Mouse (Mus musculus) testis, postnatal 14 days (tissue): ENCODE data around the gene Trappc12.
"Not testable (repeated sequence)": the region's sequence is repeated elsewhere in the genome, so short reads cannot be mapped to it uniquely, and the experiment has no call there.

Experiments
- DNase-seq: peaks from one replicate; pipeline ENCODE4 v3.0.0; 2021; ENCODE audit warnings: low spot score

The Trappc12 gene

DNA sequence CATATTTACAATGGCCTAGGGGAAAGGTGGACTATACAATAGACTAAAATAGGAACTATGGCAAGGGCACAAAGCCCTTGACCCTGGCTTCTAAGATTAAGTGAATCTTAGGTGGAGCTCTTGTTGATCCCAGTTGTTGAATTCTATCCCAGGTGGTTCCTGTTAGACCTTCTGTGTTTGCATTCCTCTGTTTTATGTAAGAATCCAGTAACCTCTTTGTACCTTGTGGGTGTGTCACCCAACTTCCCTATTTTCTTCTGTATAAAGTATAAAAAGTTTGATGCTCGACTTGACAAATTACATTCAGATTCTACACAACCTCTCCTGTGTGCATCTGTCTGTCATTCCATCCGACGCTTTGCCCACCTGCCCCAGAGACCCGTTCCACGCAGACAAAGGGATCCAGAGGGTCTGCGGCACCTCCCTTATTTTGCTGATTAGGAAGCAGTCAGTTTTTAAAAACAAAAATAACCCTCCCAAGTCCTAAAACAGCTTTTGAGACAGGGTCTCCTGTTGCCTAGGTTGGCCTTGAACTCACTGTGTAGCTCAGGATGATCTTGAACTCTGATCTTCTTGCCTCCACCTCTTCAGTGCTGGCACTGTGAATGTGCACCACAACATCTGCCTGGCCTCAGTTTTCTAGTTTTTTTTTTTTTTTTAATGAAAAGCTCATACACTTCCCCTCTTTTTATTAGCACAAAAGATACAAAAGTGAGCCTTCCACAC is 16.6 kb downstream of the Trappc12 start:
- not testable (repeated sequence) for DNase-seq

DNA sequence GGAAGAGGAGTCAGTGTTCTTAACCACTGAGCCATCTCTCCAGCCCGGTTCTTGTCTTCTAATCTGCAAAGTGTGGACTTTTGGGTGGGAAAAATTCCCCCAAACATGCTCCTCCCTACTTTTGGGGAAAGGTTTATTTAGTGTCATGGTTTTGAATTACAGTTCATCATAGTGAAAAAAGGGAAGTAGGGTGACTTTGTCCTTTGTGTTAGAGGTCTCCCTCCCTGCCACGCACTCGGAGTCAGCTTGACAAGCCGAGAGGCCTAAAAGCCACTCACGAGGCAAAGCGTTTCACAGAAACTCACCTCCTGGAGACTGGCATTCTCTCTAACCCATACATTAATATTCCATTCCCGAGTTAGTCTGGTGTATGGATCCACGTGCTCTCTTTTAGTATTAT is 17.6 kb downstream of the Trappc12 start:
- no peak for DNase-seq

DNA sequence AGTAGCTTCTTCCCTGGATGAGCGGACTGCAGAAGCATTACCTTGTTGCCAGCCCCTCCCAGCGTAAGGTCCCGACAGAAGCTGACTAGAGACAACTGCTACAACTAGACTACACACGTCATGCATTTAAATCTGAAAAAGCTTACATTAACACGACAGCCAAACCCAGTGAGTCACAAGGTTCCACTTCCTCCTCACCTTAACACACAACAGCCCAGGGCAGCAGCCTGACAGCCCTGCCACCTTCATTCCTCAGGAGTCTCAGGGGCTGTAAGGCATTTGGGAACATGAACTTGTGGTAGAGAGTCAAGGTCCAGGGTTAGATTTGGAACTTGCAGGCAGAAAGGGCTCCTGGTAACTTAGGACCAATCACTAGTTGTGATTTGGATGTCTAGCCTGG is 23.2 kb downstream of the Trappc12 start:
- no peak for DNase-seq

GRCm38 (mm10) chr12:28726204-28726603 is 24.1 kb downstream of the Trappc12 start:
- DNase-seq, result no peak

GRCm38 (mm10) chr12:28724366-28724765 is 25.9 kb downstream of the Trappc12 start:
- no peak for DNase-seq

DNA sequence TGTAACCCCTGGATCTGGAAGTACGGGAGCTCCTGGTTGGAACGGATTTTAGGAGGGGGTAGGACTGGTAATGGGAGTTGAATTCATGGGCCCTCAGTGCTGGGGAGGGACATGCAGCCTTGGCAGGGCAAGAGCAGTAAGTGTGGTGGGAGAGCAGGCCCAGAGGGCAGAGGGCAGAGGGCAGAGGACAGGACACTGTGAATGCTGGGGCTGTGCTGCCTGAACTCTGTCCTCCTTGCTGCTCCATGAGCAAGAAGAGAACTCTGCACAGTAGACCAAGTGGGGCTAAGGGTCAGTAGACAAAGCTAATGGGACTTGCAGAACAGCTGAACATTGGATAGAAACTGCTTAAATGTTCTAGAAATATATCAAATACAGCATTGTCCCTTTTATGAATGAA is 32.2 kb downstream of the Trappc12 start:
- no peak for DNase-seq

GRCm38 (mm10) chr12:28717066-28717465 is 33.2 kb downstream of the Trappc12 start:
- no peak for DNase-seq

- no peak for DNase-seq
Observed at GRCm38 (mm10) chr12:28714822-28715632, 35.2 kb downstream of the Trappc12 start.

DNA sequence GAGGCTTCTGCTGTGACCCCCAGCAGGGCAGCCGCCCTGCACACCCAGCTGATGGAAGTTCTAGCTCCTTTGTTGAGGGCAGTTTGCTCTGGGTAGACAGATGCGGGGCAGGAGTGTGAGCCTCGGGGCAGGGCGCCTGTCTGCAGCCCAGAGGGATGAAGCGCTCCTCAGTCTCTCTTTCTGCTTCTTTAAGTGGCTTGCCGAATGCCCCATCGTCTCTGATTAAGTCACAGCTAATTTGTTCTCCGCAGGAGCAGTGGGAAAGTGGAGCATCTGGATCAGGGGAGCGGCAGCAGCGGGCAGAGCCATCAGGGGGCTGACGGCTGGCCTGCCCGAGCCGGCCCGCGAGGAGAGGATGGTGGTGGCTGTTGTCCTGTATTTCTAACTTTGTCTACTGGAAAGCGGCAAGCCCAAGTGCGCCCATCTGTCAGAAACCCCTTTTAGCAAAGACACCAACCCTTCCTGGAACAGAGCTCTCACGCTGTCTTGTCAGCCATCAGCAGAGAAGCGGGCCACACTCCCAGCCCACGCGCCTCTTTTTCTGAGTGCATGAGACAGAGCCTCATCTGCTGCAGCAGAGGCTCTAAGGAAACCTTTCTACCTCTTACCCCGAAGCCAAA is 39.6 kb downstream of the Trappc12 start:
- no peak for DNase-seq

- no peak for DNase-seq
Observed at GRCm38 (mm10) chr12:28708154-28708553, 42.1 kb downstream of the Trappc12 start.

- DNase-seq, result no peak
Observed at GRCm38 (mm10) chr12:28705204-28705603, 45.1 kb downstream of the Trappc12 start.

- no peak for DNase-seq
Observed at GRCm38 (mm10) chr12:28704381-28704780, 45.9 kb downstream of the Trappc12 start.

DNA sequence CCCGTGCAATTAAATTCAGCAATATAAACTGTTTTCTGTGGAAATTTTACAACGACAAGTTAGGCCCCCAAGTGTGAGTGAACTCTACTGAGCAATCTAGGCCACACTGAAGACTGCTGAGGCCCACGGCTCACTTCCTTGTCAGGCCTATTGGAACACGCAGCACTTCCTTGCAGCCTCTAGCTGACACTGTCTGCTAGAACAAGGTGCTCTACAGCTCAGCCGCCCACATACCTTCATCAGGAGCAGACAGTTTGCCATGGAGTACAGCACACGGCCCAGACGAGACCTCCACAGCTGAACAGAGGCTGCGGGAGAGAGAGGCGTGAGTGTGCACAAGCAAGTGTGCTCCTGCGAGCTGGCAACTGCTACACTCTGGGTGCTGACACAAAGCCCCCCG is 49.0 kb downstream of the Trappc12 start:
- DNase-seq, result no peak

DNA sequence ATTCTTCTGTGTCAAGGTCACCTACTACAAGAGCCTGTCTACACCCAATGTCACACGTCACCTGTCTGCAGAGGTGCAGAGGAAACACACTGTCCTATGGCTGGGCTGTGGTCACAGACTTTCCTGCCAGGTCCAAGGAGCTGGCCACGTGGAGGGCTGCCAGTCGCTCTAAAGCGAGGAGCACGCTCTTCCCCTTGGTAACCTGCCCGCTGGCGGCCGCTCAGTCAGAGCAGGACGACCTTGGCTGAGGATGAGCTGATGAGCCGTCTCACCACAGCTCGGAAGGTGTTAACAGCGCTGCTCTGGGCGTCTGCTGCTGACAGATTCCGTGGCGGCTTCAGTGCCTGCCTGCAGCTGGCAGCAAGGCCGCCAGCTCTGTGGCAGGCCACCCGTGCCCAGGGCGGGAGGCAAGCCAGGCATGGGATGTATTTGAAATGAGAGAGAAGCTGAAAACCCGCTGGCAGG is 49.7 kb downstream of the Trappc12 start:
- peak; percentile 61 for DNase-seq

DNA sequence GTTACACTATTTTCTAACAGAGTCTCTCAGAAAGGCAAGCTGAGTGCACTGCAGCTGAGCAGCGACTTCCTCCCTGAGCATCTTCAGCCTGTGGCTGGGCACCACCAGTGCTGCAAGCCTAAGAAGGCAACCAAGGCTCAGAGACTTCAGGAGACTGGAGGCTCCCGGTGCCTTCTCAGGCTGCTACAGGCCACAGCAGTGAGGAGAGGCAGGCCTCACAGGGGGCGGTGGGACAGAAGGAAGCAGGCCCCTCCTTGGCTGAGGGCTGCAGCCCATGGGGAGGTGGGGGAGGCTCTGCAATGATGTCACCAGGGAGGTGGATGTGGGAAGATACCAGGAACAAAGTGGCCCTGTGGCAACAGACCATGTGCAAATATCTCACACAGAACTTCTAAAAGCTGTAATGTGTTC is 50.2 kb downstream of the Trappc12 start:
- DNase-seq, result no peak

DNA sequence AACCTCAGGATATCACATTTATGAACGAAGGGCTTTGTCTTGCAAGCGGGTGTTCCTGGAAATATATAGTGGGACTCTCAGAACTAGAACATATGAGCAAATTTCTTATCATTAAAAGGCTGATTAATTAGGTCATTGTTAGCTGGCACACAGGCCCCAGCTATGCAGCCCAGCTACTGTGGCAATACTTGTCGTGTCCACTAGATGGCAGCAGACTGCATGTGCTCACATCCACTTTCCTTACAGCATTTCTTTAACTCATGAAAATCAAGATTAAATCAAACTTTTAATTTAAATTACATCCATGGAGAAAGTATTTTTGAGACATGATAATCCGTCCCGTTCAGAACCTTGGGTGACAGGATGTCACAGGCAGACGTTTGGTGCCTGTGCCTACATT is 50.6 kb downstream of the Trappc12 start:
- peak; percentile 40 for DNase-seq

DNA sequence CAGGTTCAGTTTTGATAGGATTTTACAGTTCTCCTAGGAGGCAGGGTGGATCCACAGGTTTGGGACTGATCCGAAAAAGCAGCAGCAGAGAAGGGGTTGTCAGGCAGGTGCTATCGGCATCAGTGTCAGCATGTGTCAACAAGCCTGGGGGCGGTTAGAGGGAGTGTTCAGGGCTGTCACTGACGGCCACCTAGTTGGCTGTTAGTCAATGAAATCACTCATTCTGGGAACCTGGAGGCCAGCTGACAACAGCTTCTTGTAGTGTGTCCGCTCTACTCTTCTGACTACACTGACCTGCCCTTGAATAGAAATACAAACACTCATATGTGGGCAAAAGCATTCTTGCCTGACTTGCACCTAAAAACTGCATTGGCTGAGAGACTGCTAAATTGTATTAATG is 51.2 kb downstream of the Trappc12 start:
- no peak for DNase-seq

GRCm38 (mm10) chr12:28697821-28698595 is 52.3 kb downstream of the Trappc12 start:
- DNase-seq, result no peak

DNA sequence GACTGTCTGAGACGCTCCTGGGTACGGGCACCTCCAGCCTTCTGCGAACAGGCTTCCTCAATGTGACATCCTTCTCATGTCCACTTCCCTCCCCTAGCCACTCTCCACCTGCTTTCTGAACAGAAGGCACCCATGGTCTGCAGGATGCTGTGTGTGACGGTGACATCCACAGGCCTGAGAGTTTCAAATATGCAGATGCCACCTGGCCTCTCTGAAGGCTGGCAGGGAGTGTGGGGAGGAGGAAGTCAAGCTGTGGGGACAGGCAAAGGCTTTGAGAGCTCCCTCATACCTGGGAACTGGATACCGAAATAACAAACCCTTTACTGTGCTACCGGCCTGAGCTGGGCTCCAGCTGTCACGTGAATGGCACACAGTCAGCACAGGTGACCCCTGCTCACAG is 55.5 kb downstream of the Trappc12 start:
- DNase-seq, result no peak

GRCm38 (mm10) chr12:28694231-28694630 is 56.0 kb downstream of the Trappc12 start:
- no peak for DNase-seq

DNA sequence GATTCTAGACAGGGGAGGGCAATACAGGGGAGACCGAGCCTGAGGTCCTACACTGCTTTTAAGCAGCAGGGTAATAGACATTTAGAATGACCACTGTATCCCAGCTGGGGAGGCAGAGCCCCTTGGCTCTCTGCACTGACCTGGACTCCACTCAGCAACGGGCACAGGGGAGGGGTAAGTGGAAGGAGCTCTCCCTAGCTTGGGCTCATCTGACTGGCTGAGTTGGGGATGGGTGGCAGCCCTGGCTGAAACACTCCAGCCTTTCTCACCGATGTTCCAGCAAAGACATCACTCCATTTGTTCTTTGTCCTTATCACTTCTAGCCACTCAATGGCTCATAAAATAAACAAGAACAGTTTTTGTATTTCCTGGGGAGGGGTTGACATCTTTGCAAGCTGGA is 56.5 kb downstream of the Trappc12 start:
- DNase-seq, result no peak

GRCm38 (mm10) chr12:28690730-28691129 is 59.5 kb downstream of the Trappc12 start:
- DNase-seq, result no peak
